Mouse (Mus musculus): ENCODE data around the gene Olfr1208. TPM values are rescaled to one million over a fixed set of nuclear protein-coding genes. Genes with fewer than 3 reads are reported as not detected.

The Olfr1208 gene
- not detected in 2 replicates for polyA plus RNA-seq (2015; fragmentation: Nextera tagmentation; extraction: Ambion mirVana)

DNA sequence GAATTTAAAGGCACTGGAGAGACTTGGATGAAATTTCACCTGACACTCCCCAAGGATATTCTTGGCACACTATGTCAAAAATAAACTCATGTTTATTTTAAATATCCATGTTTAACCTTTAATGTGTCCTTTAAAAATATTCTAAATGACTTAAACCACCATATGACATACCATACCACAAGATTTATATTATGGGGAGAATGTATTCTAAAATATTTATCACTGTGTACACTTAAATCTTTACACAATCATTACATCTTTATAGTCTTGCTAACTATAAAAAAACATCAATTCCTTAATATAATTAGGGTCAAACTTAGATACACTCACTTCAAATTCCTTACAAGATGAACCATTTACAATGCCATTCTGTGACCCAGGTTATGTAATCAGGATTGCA is at the start of gene Olfr1208:
TSS of gene Olfr1208 (minus strand) at position 101 of the 400 bp plus-strand sequence.
- no peaks in the 10 kb centered on the region for H3K27me3 ChIP-seq
- no peak for ATAC-seq (ENCODE audit: low read depth)
- H3K27ac ChIP-seq (replicated peaks): no peak within 1 kb of the TSS
- no peaks in the 10 kb centered on the region for H3K4me1 ChIP-seq (replicated peaks)
- H3K4me2 ChIP-seq: no peak within 1 kb of the TSS
- H3K36me3 ChIP-seq: no peaks in the 10 kb centered on the region
- H3K9ac ChIP-seq: no peak within 1 kb of the TSS
- no peak within 1 kb of the TSS for H3K4me3 ChIP-seq
- H3K9me3 ChIP-seq: no peaks in the 10 kb centered on the region

DNA sequence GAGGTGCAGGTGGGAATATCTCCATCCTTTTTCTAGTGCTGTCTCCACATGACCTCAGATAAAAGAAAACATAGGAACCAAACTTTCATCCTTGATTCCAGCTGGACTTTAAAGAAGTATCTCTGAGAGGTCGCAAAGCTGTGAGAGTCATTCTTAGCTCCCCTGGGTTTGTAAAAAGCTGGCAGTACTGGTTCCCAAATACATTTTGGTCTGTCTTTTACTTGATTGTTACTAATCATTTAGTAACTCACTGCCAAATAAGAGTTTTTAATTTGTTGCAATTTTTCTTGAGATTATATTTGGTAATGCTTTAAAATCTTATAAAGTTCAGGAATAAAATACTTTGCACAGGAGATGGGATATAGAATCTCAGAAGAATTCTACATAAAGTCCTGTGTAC is 35.9 kb upstream of the Olfr1208 start, which contains the start of gene Olfr1211:
TSS of gene Olfr1211 (minus strand) at position 101 of the 400 bp plus-strand sequence.
- no peaks in the 10 kb centered on the region for H3K9me3 ChIP-seq
- H3K4me2 ChIP-seq: no peak within 1 kb of the TSS
- H3K27ac ChIP-seq (replicated peaks): no peak within 1 kb of the TSS
- H3K4me3 ChIP-seq: no peak within 1 kb of the TSS
- H3K27me3 ChIP-seq: no peaks in the 10 kb centered on the region
- ATAC-seq (ENCODE audit: low read depth): no peak
- H3K4me1 ChIP-seq (replicated peaks): no peaks in the 10 kb centered on the region
- 88% methylated on average over 1 of the region's 1 CpGs for WGBS
- H3K36me3 ChIP-seq: no peaks in the 10 kb centered on the region
- H3K9ac ChIP-seq: no peak within 1 kb of the TSS

DNA sequence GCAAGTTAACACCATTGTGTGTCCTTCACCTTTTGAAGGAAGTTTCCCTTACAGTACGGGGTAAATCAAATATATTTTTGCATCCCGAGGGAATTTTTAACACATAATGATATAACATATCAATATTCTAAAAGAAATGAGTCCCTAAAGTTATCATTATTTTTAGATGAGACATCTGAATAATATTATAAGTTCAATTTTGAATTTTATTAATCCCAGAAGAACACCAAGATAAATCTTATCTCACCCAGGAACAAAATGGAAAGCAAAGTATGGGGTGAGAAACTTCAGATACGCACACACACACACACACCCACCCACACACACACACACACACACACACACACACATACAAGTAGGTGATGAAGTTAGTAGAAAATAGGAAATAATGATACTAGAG is 12.9 kb upstream of the Olfr1208 start, which contains the start of gene Olfr1209:
TSS of gene Olfr1209 (minus strand) at position 101 of the 400 bp plus-strand sequence.
- Histone ChIP-seq H3K9me3 (no peaks in the 10 kb centered on the region), H3K27me3 (no peaks in the 10 kb centered on the region), H3K4me3 (no peak within 1 kb of the TSS), H3K4me2 (no peak within 1 kb of the TSS), H3K4me1 (replicated peaks) (no peaks in the 10 kb centered on the region), H3K36me3 (no peaks in the 10 kb centered on the region), H3K9ac (no peak within 1 kb of the TSS), H3K27ac (replicated peaks) (no peak within 1 kb of the TSS)
- 90% methylated on average over 3 of the region's 3 CpGs for WGBS
- ATAC-seq (ENCODE audit: low read depth): no peak

DNA sequence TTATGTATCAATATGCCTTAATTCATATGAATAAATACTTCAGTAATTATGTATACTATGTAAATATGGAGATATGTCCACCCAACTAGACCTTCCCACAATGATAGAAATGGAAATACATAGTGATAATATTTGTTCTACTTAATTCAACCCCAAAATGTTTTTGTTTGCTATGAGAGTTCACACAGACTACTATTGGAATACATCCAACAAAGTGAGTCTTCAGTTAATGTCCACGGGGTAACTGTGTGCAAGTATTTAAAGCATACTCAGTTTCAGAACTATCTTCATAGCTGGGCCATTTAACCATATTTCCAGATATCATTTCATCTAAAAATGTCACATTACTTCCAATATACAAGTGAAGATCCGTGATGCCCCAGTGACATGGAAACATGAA is 39.2 kb downstream of the Olfr1208 start, which contains the start of gene Olfr1206:
TSS of gene Olfr1206 (plus strand) at position 301 of the 400 bp plus-strand sequence.
- Histone ChIP-seq H3K4me3 (no peak within 1 kb of the TSS), H3K4me1 (replicated peaks) (no peaks in the 10 kb centered on the region), H3K9me3 (no peaks in the 10 kb centered on the region), H3K36me3 (no peaks in the 10 kb centered on the region), H3K27me3 (no peaks in the 10 kb centered on the region), H3K27ac (replicated peaks) (no peak within 1 kb of the TSS), H3K4me2 (no peak within 1 kb of the TSS), H3K9ac (no peak within 1 kb of the TSS)
- 90% methylated on average over 2 of the region's 2 CpGs for WGBS
- no peak for ATAC-seq (ENCODE audit: low read depth)

DNA sequence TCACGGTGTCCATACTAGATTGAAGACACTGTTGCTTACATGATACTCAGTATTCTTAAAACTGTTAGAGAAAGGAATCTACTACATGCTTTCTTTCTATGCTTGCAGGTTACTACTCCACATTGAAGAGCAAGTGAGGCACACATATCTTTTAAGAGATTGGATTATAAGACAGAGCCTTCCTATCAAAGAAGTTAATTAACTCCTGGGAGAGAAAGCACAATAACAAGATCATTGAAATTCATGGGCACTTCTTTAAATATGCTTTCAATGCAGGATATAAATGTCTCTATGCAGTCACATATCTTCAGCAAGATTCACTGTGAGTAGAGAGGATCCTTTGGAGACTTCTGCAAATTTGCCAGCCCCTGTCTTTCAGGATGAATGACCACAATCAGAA is 53.1 kb downstream of the Olfr1208 start, which contains the start of gene Olfr1204:
TSS of gene Olfr1204 (plus strand) at position 301 of the 400 bp plus-strand sequence.
- H3K9me3 ChIP-seq: no peaks in the 10 kb centered on the region
- H3K4me1 ChIP-seq (replicated peaks): no peaks in the 10 kb centered on the region
- H3K27ac ChIP-seq (replicated peaks): no peak within 1 kb of the TSS
- H3K4me2 ChIP-seq: no peak within 1 kb of the TSS
- H3K4me3 ChIP-seq: no peak within 1 kb of the TSS
- WGBS: 96% methylated on average over 1 of the region's 1 CpGs
- no peak within 1 kb of the TSS for H3K9ac ChIP-seq
- H3K27me3 ChIP-seq: no peaks in the 10 kb centered on the region
- ATAC-seq (ENCODE audit: low read depth): no peak
- no peaks in the 10 kb centered on the region for H3K36me3 ChIP-seq

Other genes starting within 250 kb of the Olfr1208 start
- not detected in 2 replicates for gene Olfr1193, start 226.7 kb downstream of the Olfr1208 start, polyA plus RNA-seq (2015; fragmentation: Nextera tagmentation; extraction: Ambion mirVana)
- gene Olfr1195, start 213.1 kb downstream of the Olfr1208 start, polyA plus RNA-seq (2015; fragmentation: Nextera tagmentation; extraction: Ambion mirVana): not detected in 2 replicates
- not detected in 2 replicates for gene Olfr1196, start 197.7 kb downstream of the Olfr1208 start, polyA plus RNA-seq (2015; fragmentation: Nextera tagmentation; extraction: Ambion mirVana)
- not detected in 2 replicates for gene Olfr1197, start 169.9 kb downstream of the Olfr1208 start, polyA plus RNA-seq (2015; fragmentation: Nextera tagmentation; extraction: Ambion mirVana)
- not detected in 2 replicates for gene Olfr1198, start 150.9 kb downstream of the Olfr1208 start, polyA plus RNA-seq (2015; fragmentation: Nextera tagmentation; extraction: Ambion mirVana)
- not detected in 2 replicates for gene Olfr1199, start 141.8 kb downstream of the Olfr1208 start, polyA plus RNA-seq (2015; fragmentation: Nextera tagmentation; extraction: Ambion mirVana)
- not detected in 2 replicates for gene Olfr1200, start 131.8 kb downstream of the Olfr1208 start, polyA plus RNA-seq (2015; fragmentation: Nextera tagmentation; extraction: Ambion mirVana)
- not detected in 2 replicates for gene Olfr1201, start 109.3 kb downstream of the Olfr1208 start, polyA plus RNA-seq (2015; fragmentation: Nextera tagmentation; extraction: Ambion mirVana)
- gene Olfr1202, start 87.8 kb downstream of the Olfr1208 start, polyA plus RNA-seq (2015; fragmentation: Nextera tagmentation; extraction: Ambion mirVana): not detected in 2 replicates
- not detected in 2 replicates for gene Olfr1205, start 72.6 kb downstream of the Olfr1208 start, polyA plus RNA-seq (2015; fragmentation: Nextera tagmentation; extraction: Ambion mirVana)
- gene Olfr1204, start 53.0 kb downstream of the Olfr1208 start, polyA plus RNA-seq (2015; fragmentation: Nextera tagmentation; extraction: Ambion mirVana): not detected in 2 replicates
- not detected in 2 replicates for gene Olfr1206, start 39.1 kb downstream of the Olfr1208 start, polyA plus RNA-seq (2015; fragmentation: Nextera tagmentation; extraction: Ambion mirVana)
- not detected in 2 replicates for gene Olfr1209, start 12.8 kb upstream of the Olfr1208 start, polyA plus RNA-seq (2015; fragmentation: Nextera tagmentation; extraction: Ambion mirVana)
- gene Olfr1211, start 35.8 kb upstream of the Olfr1208 start, polyA plus RNA-seq (2015; fragmentation: Nextera tagmentation; extraction: Ambion mirVana): not detected in 2 replicates
- gene Olfr1212, start 51.7 kb upstream of the Olfr1208 start, polyA plus RNA-seq (2015; fragmentation: Nextera tagmentation; extraction: Ambion mirVana): not detected in 2 replicates
- gene Gm13762, start 78.0 kb upstream of the Olfr1208 start, polyA plus RNA-seq (2015; fragmentation: Nextera tagmentation; extraction: Ambion mirVana): not detected in 2 replicates
- gene Olfr1214, start 90.3 kb upstream of the Olfr1208 start, polyA plus RNA-seq (2015; fragmentation: Nextera tagmentation; extraction: Ambion mirVana): not detected in 2 replicates
- not detected in 2 replicates for gene Olfr1215, start 104.7 kb upstream of the Olfr1208 start, polyA plus RNA-seq (2015; fragmentation: Nextera tagmentation; extraction: Ambion mirVana)
- not detected in 2 replicates for gene Olfr1216, start 116.0 kb upstream of the Olfr1208 start, polyA plus RNA-seq (2015; fragmentation: Nextera tagmentation; extraction: Ambion mirVana)
- not detected in 2 replicates for gene Olfr1217, start 129.8 kb upstream of the Olfr1208 start, polyA plus RNA-seq (2015; fragmentation: Nextera tagmentation; extraction: Ambion mirVana)
- gene Olfr1218, start 158.9 kb upstream of the Olfr1208 start, polyA plus RNA-seq (2015; fragmentation: Nextera tagmentation; extraction: Ambion mirVana): not detected in 2 replicates
- gene Olfr1219, start 181.2 kb upstream of the Olfr1208 start, polyA plus RNA-seq (2015; fragmentation: Nextera tagmentation; extraction: Ambion mirVana): not detected in 2 replicates
- gene Olfr1220, start 204.5 kb upstream of the Olfr1208 start, polyA plus RNA-seq (2015; fragmentation: Nextera tagmentation; extraction: Ambion mirVana): not detected in 2 replicates
- gene Olfr1221, start 215.0 kb upstream of the Olfr1208 start, polyA plus RNA-seq (2015; fragmentation: Nextera tagmentation; extraction: Ambion mirVana): not detected in 2 replicates
- not detected in 2 replicates for gene Olfr1222, start 230.7 kb upstream of the Olfr1208 start, polyA plus RNA-seq (2015; fragmentation: Nextera tagmentation; extraction: Ambion mirVana)
- gene Olfr1223, start 249.2 kb upstream of the Olfr1208 start, polyA plus RNA-seq (2015; fragmentation: Nextera tagmentation; extraction: Ambion mirVana): not detected in 2 replicates

Data from neural tube, embryonic 13.5 days (tissue).